Mouse (Mus musculus) thymus, adult 2 months (tissue): Measurements from ENCODE around the gene Mreg. TPM values are rescaled to one million over a fixed set of nuclear protein-coding genes. Genes with fewer than 3 reads are reported as not detected.
"Not testable (repeated sequence)": the region's sequence is repeated elsewhere in the genome, so short reads cannot be mapped to it uniquely, and the experiment has no call there.

Experiments used
- DNase-seq: peaks from one replicate; pipeline ENCODE4 v3.0.0; 2021
- H3K27ac ChIP-seq: fragments of 200-500 bp; 2 replicates; pipeline ENCODE4 v1.5.1; 2012; ENCODE audit warnings: low read length, control low read depth; ENCODE audit not compliant: control insufficient read depth, insufficient read depth
- H3K27me3 ChIP-seq: fragments of 200-500 bp; 2 replicates; pipeline ENCODE4 v1.6.1; 2012; ENCODE audit warnings: mild to moderate bottlenecking, low read length, moderate library complexity, mixed read lengths; ENCODE audit not compliant: control insufficient read depth, insufficient read depth
- H3K36me3 ChIP-seq: fragments of 200-500 bp; 2 replicates; pipeline ENCODE4 v1.6.1; 2012; ENCODE audit warnings: mild to moderate bottlenecking, low read length, moderate library complexity; ENCODE audit not compliant: control insufficient read depth, insufficient read depth
- H3K4me1 ChIP-seq: fragments of 200-500 bp; replicated peaks from 2 replicates; pipeline ENCODE4 v1.6.1; 2012; ENCODE audit warnings: low read length; ENCODE audit not compliant: control insufficient read depth, insufficient read depth
- H3K4me3 ChIP-seq: fragments of 200-500 bp; 2 replicates; pipeline ENCODE4 v1.5.1; 2012; ENCODE audit warnings: mild to moderate bottlenecking, low read length, control low read depth, moderate library complexity; ENCODE audit not compliant: control insufficient read depth, insufficient read depth
- CTCF ChIP-seq: fragments of 200-500 bp; IDR thresholded peaks from 2 replicates; pipeline ENCODE4 v1.5.1; 2012; ENCODE audit warnings: mild to moderate bottlenecking, control low read depth, low read length, moderate library complexity, borderline replicate concordance; ENCODE audit not compliant: control insufficient read depth, poor library complexity, insufficient read depth; ENCODE audit errors: extremely low read depth
- POLR2A ChIP-seq: fragments of 200-500 bp; IDR thresholded peaks from 2 replicates; pipeline ENCODE4 v1.6.1; 2012; ENCODE audit warnings: mild to moderate bottlenecking, low read length, control low read depth, moderate library complexity; ENCODE audit not compliant: control insufficient read depth, poor library complexity, insufficient read depth; ENCODE audit errors: extremely low read depth
- WGBS: fragments of 180-500 bp; shearing (Covaris S2); methylation state at CpG from one replicate; pipeline ENCODE4 v1.1.7; 2018; 5-methylcytosine and 5-hydroxymethylcytosine counted together
- polyA plus RNA-seq: library from polyadenylated mRNA; depleted of rRNA; stranded (reverse); fragments of >200 nt; gene quantifications from 2 replicates; pipeline ENCODE4 v1.2.3, GENCODE M21; 2012

The Mreg gene
- polyA plus RNA-seq, 1 experiment = 20.6 TPM

- H3K27ac ChIP-seq = no peak overlapping the region
- 61% methylated on average over 4 of the region's 4 CpGs for WGBS
- DNase-seq = no peak
- H3K4me3 ChIP-seq = no peak overlapping the region
- no peaks in the 10 kb centered on the region; the same call in 1 of the 2 replicates for H3K4me1 ChIP-seq
- TF ChIP-seq CTCF (no peak), POLR2A (no peak)
- no peaks in the 10 kb centered on the region for H3K27me3 ChIP-seq
- no peaks in the 10 kb centered on the region for H3K36me3 ChIP-seq
These were observed 14.9 kb upstream of the Mreg start for GRCm38 (mm10) chr1:72226887-72227481.

- no peaks in the 10 kb centered on the region for H3K27me3 ChIP-seq
- no peak for DNase-seq
- H3K36me3 ChIP-seq = no peaks in the 10 kb centered on the region
- no peak overlapping the region for H3K27ac ChIP-seq
- H3K4me3 ChIP-seq = no peak overlapping the region
- WGBS = 4% methylated on average over 11 of the region's 18 CpGs
- TF ChIP-seq CTCF (no peak), POLR2A (no peak)
- H3K4me1 ChIP-seq = no peaks in the 10 kb centered on the region; the same call in 1 of the 2 replicates
These were observed 14.2 kb upstream of the Mreg start for GRCm38 (mm10) chr1:72226172-72226886.

GRCm38 (mm10) chr1:72225720-72226171, 13.6 kb upstream of the Mreg start:
- H3K27ac ChIP-seq, H3K36me3 ChIP-seq, H3K4me1 ChIP-seq, H3K27me3 ChIP-seq: not testable (repeated sequence)
- H3K4me3 ChIP-seq = peak overlapping the region; percentile 35
- peak; percentile 84 for DNase-seq
- under 1% methylated on average over 27 of the region's 31 CpGs for WGBS

- Histone ChIP-seq H3K4me1 (no peaks in the 10 kb centered on the region; the same call in 1 of the 2 replicates), H3K4me3 (peak overlapping the region; percentile 35), H3K36me3 (no peaks in the 10 kb centered on the region), H3K27me3 (no peaks in the 10 kb centered on the region), H3K27ac (no peak overlapping the region)
- DNase-seq = no peak
- no peak for TF ChIP-seq POLR2A
- no peak for TF ChIP-seq CTCF
- 25% methylated on average over 13 of the region's 13 CpGs for WGBS
These were observed 13.1 kb upstream of the Mreg start for GRCm38 (mm10) chr1:72225054-72225718.

- no peak overlapping the region for H3K27ac ChIP-seq
- H3K36me3 ChIP-seq = no peaks in the 10 kb centered on the region
- no peak for TF ChIP-seq POLR2A
- TF ChIP-seq CTCF = no peak
- H3K4me3 ChIP-seq = no peak overlapping the region
- H3K27me3 ChIP-seq = no peaks in the 10 kb centered on the region
- DNase-seq = no peak
- H3K4me1 ChIP-seq = no peaks in the 10 kb centered on the region
- 30% methylated on average over 4 of the region's 4 CpGs for WGBS
These were observed 7.9 kb upstream of the Mreg start for GRCm38 (mm10) chr1:72220008-72220407.

- no peak overlapping the region for H3K27ac ChIP-seq
- no peaks in the 10 kb centered on the region for H3K36me3 ChIP-seq
- H3K4me3 ChIP-seq = no peak overlapping the region
- DNase-seq = no peak
- no peaks in the 10 kb centered on the region for H3K4me1 ChIP-seq
- H3K27me3 ChIP-seq = no peaks in the 10 kb centered on the region
- no peak for TF ChIP-seq POLR2A
- no peak for TF ChIP-seq CTCF
- WGBS = 92% methylated on average over 2 of the region's 2 CpGs
These were observed 7.0 kb upstream of the Mreg start for GRCm38 (mm10) chr1:72219116-72219515.
